Comparison of ENCODE assay signal across 8 mouse cellular contexts in the genomic region with DNA sequence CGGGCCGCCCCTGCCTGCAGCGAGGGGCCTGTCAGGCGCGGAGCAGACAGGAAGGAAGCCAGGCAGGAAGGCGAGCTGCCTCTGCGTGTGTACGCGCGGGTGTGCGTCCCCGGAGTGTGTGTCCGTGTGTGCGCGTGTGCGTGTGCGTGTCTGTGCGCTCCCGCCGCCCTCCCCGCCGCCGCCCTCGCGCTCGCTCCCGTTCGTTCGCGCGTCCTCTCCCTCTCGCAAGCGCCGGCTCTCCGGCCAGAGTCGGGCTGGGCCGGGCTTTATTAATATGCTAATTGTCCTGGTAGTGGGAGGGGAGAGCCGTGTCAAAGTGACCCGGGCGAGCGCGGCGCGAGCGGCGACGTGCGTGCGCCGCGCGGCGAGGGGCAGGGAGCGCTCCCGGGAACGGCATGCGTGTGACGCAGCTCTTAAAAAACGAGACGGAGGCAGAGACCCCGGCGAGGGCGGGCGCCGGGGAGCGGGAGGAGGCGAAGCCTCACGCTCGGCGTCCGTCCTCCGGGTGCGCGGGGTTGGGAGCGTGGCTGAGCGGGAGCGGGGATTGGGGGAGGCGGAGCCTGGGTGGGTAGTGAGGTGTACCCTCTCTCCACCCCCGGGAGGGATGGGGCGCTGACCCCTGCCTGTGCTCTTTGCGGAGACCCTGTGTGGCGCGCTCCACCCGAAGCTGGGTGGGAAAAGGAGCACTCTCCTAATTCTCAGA. TPM values are rescaled to one million over a fixed set of nuclear protein-coding genes. Genes with fewer than 3 reads are reported as not detected.
DNase-seq lines count a peak whose midpoint lies in the region; ATAC-seq lines count a peak whose summit lies in the region.

A gene (minus strand): TSS at position 222 of the 703 bp plus-strand sequence.

- H3K4me3 ChIP-seq in forebrain, embryonic 11.5 days (ENCODE audit: low read depth, low read length) = peak within 1 kb of the TSS; percentile 95
- H3K4me3 ChIP-seq in heart, embryonic 15.5 days = peak within 1 kb of the TSS; percentile 85
- peak within 1 kb of the TSS; percentile 88 for H3K4me3 ChIP-seq in liver, embryonic 13.5 days (replicated peaks)
- H3K4me3 ChIP-seq in stomach, embryonic 15.5 days (replicated peaks) = peak within 1 kb of the TSS; percentile 95

- peak within 1 kb of the TSS; percentile 78 for H3K4me2 ChIP-seq in forebrain, embryonic 11.5 days (ENCODE audit: low read depth, low read length, severe bottlenecking)
- peak within 1 kb of the TSS; percentile 85 for H3K4me2 ChIP-seq in heart, embryonic 15.5 days
- H3K4me2 ChIP-seq in liver, embryonic 13.5 days = peak within 1 kb of the TSS; percentile 99
- H3K4me2 ChIP-seq in stomach, embryonic 15.5 days = peak within 1 kb of the TSS; percentile 90

- no peaks in the 10 kb centered on the region for H3K36me3 ChIP-seq in forebrain, embryonic 11.5 days (ENCODE audit: control insufficient read depth, insufficient read depth, low read length)
- no peaks in the 10 kb centered on the region for H3K36me3 ChIP-seq in heart, embryonic 15.5 days
- H3K36me3 ChIP-seq in liver, embryonic 13.5 days = no peaks in the 10 kb centered on the region
- H3K36me3 ChIP-seq in stomach, embryonic 15.5 days = no peaks in the 10 kb centered on the region

- ATAC-seq in forebrain, embryonic 11.5 days (replicated peaks; ENCODE audit: low FRiP score) = peak; percentile 74
- peak; percentile 70 for ATAC-seq in heart, embryonic 15.5 days (replicated peaks; ENCODE audit: insufficient number of reproducible peaks, insufficient read depth, low FRiP score, low read depth)
- peak; percentile 68 for ATAC-seq in liver, embryonic 13.5 days (ENCODE audit: low read depth)
- peak; percentile 79 for ATAC-seq in stomach, embryonic 15.5 days (ENCODE audit: insufficient read depth, low FRiP score, low read depth)

- H3K27me3 ChIP-seq in forebrain, embryonic 11.5 days (ENCODE audit: control insufficient read depth, insufficient read depth, low read length) = no peaks in the 10 kb centered on the region
- no peaks in the 10 kb centered on the region for H3K27me3 ChIP-seq in heart, embryonic 15.5 days
- peaks cover 23% of the 10 kb centered on the region for H3K27me3 ChIP-seq in liver, embryonic 13.5 days
- no peaks in the 10 kb centered on the region for H3K27me3 ChIP-seq in stomach, embryonic 15.5 days (replicated peaks)

- peak within 1 kb of the TSS; percentile 93 for H3K27ac ChIP-seq in forebrain, embryonic 11.5 days (ENCODE audit: low read depth, low read length)
- peak within 1 kb of the TSS; percentile 98 for H3K27ac ChIP-seq in heart, embryonic 15.5 days
- H3K27ac ChIP-seq in liver, embryonic 13.5 days = peak within 1 kb of the TSS; percentile 96
- H3K27ac ChIP-seq in stomach, embryonic 15.5 days = peak within 1 kb of the TSS; percentile 99

- 0% methylated on average over 83 of the region's 84 CpGs for WGBS in forebrain, embryonic 11.5 days
- WGBS in heart, embryonic 15.5 days = under 1% methylated on average over 76 of the region's 84 CpGs
- under 1% methylated on average over 83 of the region's 84 CpGs for WGBS in liver, embryonic 13.5 days (ENCODE audit: insufficient replicate concordance)
- WGBS in stomach, embryonic 15.5 days = under 1% methylated on average over 83 of the region's 84 CpGs

- peak; percentile 78 to 79 for DNase-seq in B cell, adult 2 months
- DNase-seq in brain, adult 2 months (ENCODE audit: low read depth, low spot score) = peak; percentile 96
- peak; percentile 92 for DNase-seq in forebrain, embryonic 11.5 days (ENCODE audit: low spot score)
- peak; percentile 87 to 94 for DNase-seq in kidney, postnatal 25 days
- peak; percentile 68 for DNase-seq in liver, embryonic 13.5 days
- peak; percentile 88 for DNase-seq in neural tube, embryonic 10.5 days (ENCODE audit: extremely low spot score, low spot score)

- H3K9me3 ChIP-seq in forebrain, embryonic 11.5 days (ENCODE audit: control insufficient read depth, low read length) = no peaks in the 10 kb centered on the region
- no peaks in the 10 kb centered on the region for H3K9me3 ChIP-seq in heart, embryonic 15.5 days (replicated peaks)
- H3K9me3 ChIP-seq in liver, embryonic 13.5 days (replicated peaks) = no peaks in the 10 kb centered on the region
- no peaks in the 10 kb centered on the region for H3K9me3 ChIP-seq in stomach, embryonic 15.5 days

- peak within 1 kb of the TSS; percentile 95 for H3K9ac ChIP-seq in forebrain, embryonic 11.5 days (ENCODE audit: low read length)
- H3K9ac ChIP-seq in heart, embryonic 15.5 days = peak within 1 kb of the TSS; percentile 83
- peak within 1 kb of the TSS; percentile 98 for H3K9ac ChIP-seq in liver, embryonic 13.5 days
- H3K9ac ChIP-seq in stomach, embryonic 15.5 days = peak within 1 kb of the TSS; percentile 97

- peaks cover 38% of the 10 kb centered on the region for H3K4me1 ChIP-seq in forebrain, embryonic 11.5 days (replicated peaks; ENCODE audit: control insufficient read depth, insufficient read depth, low read length)
- peaks cover 58% of the 10 kb centered on the region for H3K4me1 ChIP-seq in heart, embryonic 15.5 days (replicated peaks)
- peaks cover 75% of the 10 kb centered on the region for H3K4me1 ChIP-seq in liver, embryonic 13.5 days (replicated peaks)
- peaks cover 47% of the 10 kb centered on the region for H3K4me1 ChIP-seq in stomach, embryonic 15.5 days

RNA-seq across cellular contexts. Expression of the gene that starts here (rescaled TPM):
- 104 and 108 TPM in 2 replicates for polyA plus RNA-seq in forebrain, embryonic 11.5 days (2014; fragmentation: Nextera tagmentation; extraction: Ambion mirVana)
- polyA plus RNA-seq in heart, embryonic 15.5 days (2015; fragmentation: Nextera tagmentation; extraction: Ambion mirVana) = 64.5 and 78.7 TPM in 2 replicates
- polyA plus RNA-seq in liver, embryonic 13.5 days (2015; fragmentation: Nextera tagmentation; extraction: Ambion mirVana) = 31.9 and 34.9 TPM in 2 replicates
- polyA plus RNA-seq in stomach, embryonic 15.5 days (2015; fragmentation: Nextera tagmentation; extraction: Ambion mirVana) = 73.9 and 74.1 TPM in 2 replicates

Comparison
In these comparisons a context has a peak if more than half of its experiments do, and no peak if none do; other contexts are left out.
1. Peak in every context shown above with its lines: DNase-seq, ATAC-seq, H3K4me3 ChIP-seq and H3K27ac ChIP-seq.